Mouse (Mus musculus) CH12.LX (cell line): ENCODE measurements at regions not wholly inside any gene's neighbourhood (a gene's known extent, or its start where the extent isn't known, plus 50 kb on each side); places are given as distances from the start of the nearest gene placed in this dataset.

Source experiments
- DNase-seq: peaks from one replicate; pipeline ENCODE4 v3.0.0-alpha.2; 2013; ENCODE audit errors: extremely low read depth
- H3K27ac ChIP-seq: 2 replicates; pipeline ENCODE4 v1.5.1; 2012; ENCODE audit warnings: low read depth, mild to moderate bottlenecking, control low read depth, moderate library complexity; ENCODE audit not compliant: insufficient read depth
- H3K27me3 ChIP-seq: replicated peaks from 2 replicates; pipeline ENCODE3; 2012; ENCODE audit warnings: inconsistent platforms
- H3K36me3 ChIP-seq, 2 experiments: replicated peaks in 1 of 2; 2 replicates each; pipeline versions ENCODE3 to v1.6.1; 2012; ENCODE audit warnings: inconsistent platforms in 1 of 2, low read length in 1 of 2, mild to moderate bottlenecking in 1 of 2, mixed read lengths in 1 of 2, moderate library complexity in 1 of 2; ENCODE audit not compliant: control insufficient read depth in 1 of 2, insufficient read depth in 1 of 2
- H3K4me1 ChIP-seq, 2 experiments: 2 replicates each; pipeline ENCODE4 v1.6.1; 2012; ENCODE audit warnings: inconsistent platforms in 1 of 2, moderate library complexity in 1 of 2; ENCODE audit not compliant: insufficient read depth in 2 of 2, control insufficient read depth in 1 of 2
- H3K4me2 ChIP-seq: 2 replicates; pipeline ENCODE4 v1.6.1; 2012; ENCODE audit warnings: low read depth, mild to moderate bottlenecking, control low read depth; ENCODE audit not compliant: poor library complexity, insufficient read depth, severe bottlenecking
- H3K4me3 ChIP-seq, 3 experiments: fragments of 150-350 bp in 1 of 3; sonication (generic) in 1 of 3; replicated peaks in 1 of 3; 2 replicates each; pipeline versions ENCODE3 to v1.5.1; 2011 to 2012; ENCODE audit warnings: low read depth in 2 of 3, low read length in 2 of 3, mild to moderate bottlenecking in 2 of 3, moderate library complexity in 2 of 3, control low read depth in 1 of 3, improper control_type of control experiment in 1 of 3, inconsistent platforms in 1 of 3, mixed read lengths in 1 of 3; ENCODE audit not compliant: poor library complexity in 1 of 3
- H3K79me2 ChIP-seq: replicated peaks from 2 replicates; pipeline ENCODE4 v1.6.1; 2012; ENCODE audit warnings: mild to moderate bottlenecking, moderate library complexity; ENCODE audit not compliant: control insufficient read depth, poor library complexity, insufficient read depth, severe bottlenecking; ENCODE audit errors: extremely low read depth
- H3K9ac ChIP-seq: 2 replicates; pipeline ENCODE4 v1.6.1; 2012; ENCODE audit warnings: low read depth, mild to moderate bottlenecking, control low read depth, moderate library complexity; ENCODE audit not compliant: insufficient read depth
- H3K9me3 ChIP-seq: replicated peaks from 2 replicates; pipeline ENCODE3; 2012; ENCODE audit warnings: low read length, inconsistent platforms, mixed read lengths
- BHLHE40 ChIP-seq: IDR thresholded peaks from 2 replicates; pipeline ENCODE4 v1.6.1; 2011; ENCODE audit warnings: mild to moderate bottlenecking, low read depth, low read length, improper control_type of control experiment
- CHD1 ChIP-seq: IDR thresholded peaks from 2 replicates; pipeline ENCODE4 v1.6.1; 2012; ENCODE audit warnings: low read depth, low read length, improper control_type of control experiment, inconsistent platforms
- E2F4 ChIP-seq: IDR thresholded peaks from 2 replicates; pipeline ENCODE4 v1.6.1; 2011; ENCODE audit warnings: low read depth, low read length, improper control_type of control experiment; ENCODE audit not compliant: insufficient replicate concordance
- ELF1 ChIP-seq: IDR thresholded peaks from 2 replicates; pipeline ENCODE4 v1.6.1; 2014; ENCODE audit warnings: low read depth, mild to moderate bottlenecking, inconsistent platforms, low read length, improper control_type of control experiment
- EP300 ChIP-seq: IDR thresholded peaks from 2 replicates; pipeline ENCODE4 v1.6.1; 2011; ENCODE audit warnings: low read length, improper control_type of control experiment
- ETS1 ChIP-seq: conservative IDR thresholded peaks from 2 replicates; pipeline ENCODE4 v1.6.1; 2012; ENCODE audit warnings: low read depth, mild to moderate bottlenecking, inconsistent platforms, low read length, improper control_type of control experiment, moderate library complexity
- GABPA ChIP-seq: IDR thresholded peaks from 2 replicates; pipeline ENCODE4 v1.6.1; 2012; ENCODE audit warnings: low read depth, low read length, improper control_type of control experiment, inconsistent platforms; ENCODE audit not compliant: insufficient replicate concordance
- IRF4 ChIP-seq: IDR thresholded peaks from 2 replicates; pipeline ENCODE4 v1.6.1; 2014; ENCODE audit warnings: low read depth, mild to moderate bottlenecking, inconsistent platforms, low read length, improper control_type of control experiment
- JUN ChIP-seq: IDR thresholded peaks from 2 replicates; pipeline ENCODE4 v1.6.1; 2011; ENCODE audit warnings: low read depth, mild to moderate bottlenecking, low read length, improper control_type of control experiment, moderate library complexity; ENCODE audit not compliant: insufficient read depth
- KAT2A ChIP-seq: IDR thresholded peaks from 2 replicates; pipeline ENCODE4 v1.6.1; 2012; ENCODE audit warnings: low read length, improper control_type of control experiment, inconsistent platforms; ENCODE audit not compliant: insufficient replicate concordance
- MAFK ChIP-seq: IDR thresholded peaks from 2 replicates; pipeline ENCODE4 v1.6.1; 2011; ENCODE audit warnings: low read length, improper control_type of control experiment; ENCODE audit not compliant: insufficient replicate concordance
- MAX ChIP-seq: IDR thresholded peaks from 2 replicates; pipeline ENCODE4 v1.6.1; 2011; ENCODE audit warnings: low read length, improper control_type of control experiment
- MEF2A ChIP-seq: IDR thresholded peaks from 2 replicates; pipeline ENCODE4 v1.6.1; 2014; ENCODE audit warnings: low read depth, mild to moderate bottlenecking, inconsistent platforms, low read length, improper control_type of control experiment, borderline replicate concordance
- MXI1 ChIP-seq: IDR thresholded peaks from 2 replicates; pipeline ENCODE4 v1.6.1; 2011; ENCODE audit warnings: mild to moderate bottlenecking, low read depth, low read length, improper control_type of control experiment
- NELFE ChIP-seq: IDR thresholded peaks from 2 replicates; pipeline ENCODE4 v1.6.1; 2011; ENCODE audit warnings: low read depth, low read length, improper control_type of control experiment
- NRF1 ChIP-seq: IDR thresholded peaks from 2 replicates; pipeline ENCODE4 v1.6.1; 2014; ENCODE audit warnings: low read depth, mild to moderate bottlenecking, inconsistent platforms, low read length, improper control_type of control experiment, moderate library complexity
- PAX5 ChIP-seq: IDR thresholded peaks from 2 replicates; pipeline ENCODE4 v1.6.1; 2012; ENCODE audit warnings: low read length, inconsistent platforms, mixed read lengths
- POLR2AphosphoS2 ChIP-seq: IDR thresholded peaks from 2 replicates; pipeline ENCODE4 v1.6.1; 2011; ENCODE audit warnings: low read depth, low read length, improper control_type of control experiment
- RAD21 ChIP-seq: IDR thresholded peaks from 2 replicates; pipeline ENCODE4 v1.6.1; 2011; ENCODE audit warnings: low read depth, mild to moderate bottlenecking, low read length, improper control_type of control experiment, moderate library complexity
- RCOR1 ChIP-seq: conservative IDR thresholded peaks from 2 replicates; pipeline ENCODE4 v1.6.1; 2012; ENCODE audit warnings: low read depth, mild to moderate bottlenecking, inconsistent platforms, low read length, improper control_type of control experiment
- SIN3A ChIP-seq: IDR thresholded peaks from 2 replicates; pipeline ENCODE4 v1.6.1; 2012; ENCODE audit warnings: low read length, improper control_type of control experiment, inconsistent platforms
- UBTF ChIP-seq: IDR thresholded peaks from 2 replicates; pipeline ENCODE4 v1.6.1; 2012; ENCODE audit warnings: low read depth, mild to moderate bottlenecking, inconsistent platforms, low read length, improper control_type of control experiment, moderate library complexity
- USF1 ChIP-seq: IDR thresholded peaks from 2 replicates; pipeline ENCODE4 v1.6.1; 2014; ENCODE audit warnings: low read depth, mild to moderate bottlenecking, inconsistent platforms, low read length, improper control_type of control experiment
- ZC3H11A ChIP-seq: IDR thresholded peaks from 2 replicates; pipeline ENCODE4 v1.6.1; 2012; ENCODE audit warnings: low read depth, mild to moderate bottlenecking, inconsistent platforms, low read length, improper control_type of control experiment
- ZMIZ1 ChIP-seq: IDR thresholded peaks from 2 replicates; pipeline ENCODE4 v1.6.1; 2012; ENCODE audit warnings: low read depth, mild to moderate bottlenecking, inconsistent platforms, low read length, improper control_type of control experiment
- ZNF384 ChIP-seq: IDR thresholded peaks from 2 replicates; pipeline ENCODE4 v1.6.1; 2012; ENCODE audit warnings: low read depth, low read length, improper control_type of control experiment, inconsistent platforms
- dilution Hi-C: fragments of 300-500 bp; cut with MboI; formaldehyde crosslinking; loops from 2 replicates; pipeline ENCODE4 v1.14.3; 2020; ENCODE audit warnings: low sequenced_read_pairs; ENCODE audit not compliant: extremely low pct_unique_long_range_greater_than_20kb, extremely low pct_ligation_motif_present
- in situ Hi-C: fragments of 300-500 bp; cut with MboI; formaldehyde crosslinking; loops from 3 replicates; pipeline ENCODE4 v1.14.3; 2019; ENCODE audit warnings: low sequenced_read_pairs, low pct_ligation_motif_present, low pct_unique_long_range_greater_than_20kb, mixed read lengths

DNA sequence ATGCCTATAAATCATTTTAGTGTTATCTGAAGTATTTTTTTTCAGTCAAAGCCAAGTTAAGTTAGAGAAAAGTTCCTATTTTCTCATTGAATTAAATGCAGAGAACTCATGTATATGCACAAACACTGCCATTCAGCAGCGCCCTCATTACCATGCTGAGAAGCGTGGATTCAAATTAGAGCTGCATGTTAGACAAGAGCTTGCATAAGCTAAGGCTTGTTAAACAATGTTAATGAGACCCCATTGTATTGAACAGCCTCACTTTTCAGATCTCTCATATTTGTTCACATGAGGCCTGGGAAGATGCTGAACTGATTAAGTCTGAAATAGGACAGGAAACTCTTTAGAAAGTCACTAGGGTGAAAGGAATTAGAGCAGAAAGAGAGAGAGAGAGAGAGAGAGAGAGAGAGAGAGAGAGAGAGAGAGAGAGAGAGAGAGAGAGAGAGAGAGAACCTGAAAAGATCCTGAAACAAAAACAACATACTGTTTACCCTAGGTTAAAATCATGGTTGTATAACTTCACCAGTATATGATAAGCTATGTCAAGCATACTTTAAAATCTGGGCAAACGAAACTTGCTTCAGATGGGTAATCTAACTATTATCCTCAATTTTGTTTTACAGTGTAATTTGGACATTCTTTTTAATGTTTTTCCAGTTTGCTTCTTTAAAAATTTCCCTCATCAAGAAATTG lies 671.9 kb upstream of the Pcdh20 start:
- no peak overlapping the region for H3K27ac ChIP-seq
- no peak overlapping the region for H3K4me3 ChIP-seq
- no peak overlapping the region for H3K9ac ChIP-seq
- TF ChIP-seq KAT2A (no peak), MAX (no peak), NELFE (no peak), POLR2AphosphoS2 (no peak), BHLHE40 (no peak), ZMIZ1 (no peak), RAD21 (no peak), EP300 (no peak), CHD1 (no peak), PAX5 (no peak), UBTF (no peak), IRF4 (no peak), ZNF384 (no peak)
- TF ChIP-seq, all 38 proteins: peak for 0
- DNase-seq: no peak
- in situ Hi-C loops (no loop called here), dilution Hi-C loops (no loop called here)
- no peaks in the 10 kb centered on the region for H3K4me1 ChIP-seq
- no peak overlapping the region for H3K4me2 ChIP-seq
- no peaks in the 10 kb centered on the region for H3K27me3 ChIP-seq
- H3K79me2 ChIP-seq: no peaks in the 10 kb centered on the region
- no peaks in the 10 kb centered on the region for H3K36me3 ChIP-seq
- H3K9me3 ChIP-seq: peaks cover 10% of the 10 kb centered on the region

DNA sequence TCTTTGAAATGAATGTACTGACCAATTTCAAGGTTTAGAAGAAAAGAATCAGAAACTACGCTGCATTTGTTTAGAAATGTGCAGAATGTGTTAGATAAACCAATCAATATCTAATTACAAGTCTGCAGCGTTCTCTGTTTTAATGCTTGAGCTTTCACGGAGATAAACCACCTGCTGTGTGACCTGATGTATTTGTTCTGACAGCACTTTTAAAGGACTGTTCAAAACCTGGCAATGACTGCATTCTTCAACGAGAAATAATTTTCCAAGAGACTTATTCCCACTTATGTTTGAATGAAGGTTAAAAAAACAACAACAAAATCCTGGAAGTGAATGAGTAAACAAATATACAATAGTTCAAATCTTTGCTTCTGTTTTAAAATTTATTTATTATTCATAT lies 628.1 kb upstream of the Pcdh20 start:
- DNase-seq: no peak
- no peak overlapping the region for H3K4me2 ChIP-seq
- no peak overlapping the region for H3K27ac ChIP-seq
- no peaks in the 10 kb centered on the region for H3K27me3 ChIP-seq
- in situ Hi-C loops (no loop called here), dilution Hi-C loops (no loop called here)
- no peaks in the 10 kb centered on the region for H3K36me3 ChIP-seq
- H3K9me3 ChIP-seq: peaks cover 6% of the 10 kb centered on the region
- H3K9ac ChIP-seq: no peak overlapping the region
- no peaks in the 10 kb centered on the region for H3K79me2 ChIP-seq
- TF ChIP-seq ELF1: no peak
- no peak for TF ChIP-seq MXI1
- TF ChIP-seq SIN3A: no peak
- no peak for TF ChIP-seq RAD21
- TF ChIP-seq ZMIZ1: no peak
- no peak for TF ChIP-seq ETS1
- no peak for TF ChIP-seq E2F4
- no peak for TF ChIP-seq EP300
- TF ChIP-seq JUN: no peak
- no peak for TF ChIP-seq ZC3H11A
- TF ChIP-seq RCOR1: no peak
- no peak for TF ChIP-seq MEF2A
- TF ChIP-seq USF1: no peak
- no peak for TF ChIP-seq MAFK
- no peak for TF ChIP-seq NELFE
- TF ChIP-seq UBTF: no peak
- no peak for TF ChIP-seq GABPA
- no peak for TF ChIP-seq NRF1
- no peaks in the 10 kb centered on the region for H3K4me1 ChIP-seq
- H3K4me3 ChIP-seq: no peak overlapping the region
